Mouse (Mus musculus): ENCODE results near the gene Zfp973. TPM values are rescaled to one million over a fixed set of nuclear protein-coding genes. Genes with fewer than 3 reads are reported as not detected.
"Not testable (repeated sequence)": the region's sequence is repeated elsewhere in the genome, so short reads cannot be mapped to it uniquely, and the experiment has no call there.

Gene Zfp973
- 10 to 100 TPM in 3 of 4 experiments, 1 to 10 TPM in 1; 9.3 to 16.9 (median 14.6) TPM for total RNA-seq (2022)

GRCm38 (mm10) chr2:176670222-176670621, at the start of gene Zfp973:
Gene Zfp973 (plus strand): TSS chr2:176670522.
- not testable (repeated sequence) for DNase-seq (ENCODE audit: low spot score)

GRCm38 (mm10) chr2:176636244-176636643, 34.1 kb upstream of the Zfp973 start, which contains the start of gene Gm14308:
Gene Gm14308 (minus strand): TSS chr2:176636344.
- not testable (repeated sequence) for DNase-seq (ENCODE audit: low spot score)

- DNase-seq (ENCODE audit: low spot score): peak; percentile 31
Observed at GRCm38 (mm10) chr2:176708051-176708450, 37.7 kb downstream of the Zfp973 start, which contains the start of gene Gm14305. Gene Gm14305 (plus strand): TSS chr2:176708328.

Other genes with a start within 250 kb of the Zfp973 start
- 10 to 100 TPM; 24.3 to 31.4 (median 29.5) TPM for gene Gm14435, start 246.9 kb upstream of the Zfp973 start, total RNA-seq (2022)
- not detected for gene Gm14434, start 183.7 kb upstream of the Zfp973 start, total RNA-seq (2022)
- gene Zfp967, start 149.5 kb upstream of the Zfp973 start, total RNA-seq (2022): not detected
- 1 to 10 TPM in 3 of 4 experiments, under 1 TPM in 1; 0.75 to 1.8 (median 1.3) TPM for gene Gm14308, start 34.2 kb upstream of the Zfp973 start, total RNA-seq (2022)
- gene Gm14305, start 37.8 kb downstream of the Zfp973 start, total RNA-seq (2022): 1 to 10 TPM; 4.8 to 7.5 (median 5.8) TPM
- gene Gm14295, start 128.1 kb downstream of the Zfp973 start, total RNA-seq (2022): 10 to 100 TPM in 2 of 4 experiments, 1 to 10 TPM in 2; 8.7 to 14.4 (median 9.8) TPM
- gene Gm14408, start 160.6 kb downstream of the Zfp973 start, total RNA-seq (2022): not detected